8 mouse cellular contexts compared by ENCODE assay signal in genomic region chr2:27771936-27772335, GRCm38 (mm10).
DNase-seq lines count a peak whose midpoint lies in the region; ATAC-seq and TF ChIP-seq lines count a peak whose summit lies in the region.

No protein-coding gene starts in this region.

- TF ChIP-seq EP300 in lung, postnatal 0 days (IDR thresholded peaks at IDR 0.05) = no peak

- WGBS in embryonic facial prominence, embryonic 10.5 days = 34% methylated on average over 7 of the region's 7 CpGs
- WGBS in heart, embryonic 14.5 days = 21% methylated on average over 7 of the region's 7 CpGs
- WGBS in lung, postnatal 0 days = 23% methylated on average over 7 of the region's 7 CpGs

- peaks cover 17% of the 10 kb centered on the region; the same call in 1 of the 2 replicates for H3K27me3 ChIP-seq in E14TG2a.4 (ENCODE audit: insufficient read depth, low read length)
- no peaks in the 10 kb centered on the region for H3K27me3 ChIP-seq in embryonic facial prominence, embryonic 10.5 days (replicated peaks; ENCODE audit: low read depth, poor library complexity, severe bottlenecking)
- no peaks in the 10 kb centered on the region for H3K27me3 ChIP-seq in heart, embryonic 14.5 days (ENCODE audit: control insufficient read depth, insufficient read depth, low read length)
- H3K27me3 ChIP-seq in lung, postnatal 0 days (replicated peaks; ENCODE audit: insufficient read depth, low read length) = no peaks in the 10 kb centered on the region

- H3K27ac ChIP-seq in embryonic facial prominence, embryonic 10.5 days (replicated peaks) = 0 out of 2 replicates have a peak overlapping the region, but pooled peaks have one; percentile 40
- H3K27ac ChIP-seq in heart, embryonic 14.5 days (replicated peaks in 1 of 2; ENCODE audit: control insufficient read depth in 1 of 2, insufficient read depth in 1 of 2, low read depth in 2 of 2, low read length in 2 of 2) = no peak overlapping the region; a peak in 1 of 4 replicates
- no peak overlapping the region for H3K27ac ChIP-seq in lung, postnatal 0 days (ENCODE audit: low read length)

- no peak overlapping the region for H3K4me3 ChIP-seq in E14TG2a.4 (replicated peaks; ENCODE audit: low read length)
- no peak overlapping the region for H3K4me3 ChIP-seq in embryonic facial prominence, embryonic 10.5 days
- no peak overlapping the region for H3K4me3 ChIP-seq in heart, embryonic 14.5 days (ENCODE audit: control insufficient read depth in 1 of 2, insufficient read depth in 1 of 2, low read depth in 1 of 2, low read length in 2 of 2)
- H3K4me3 ChIP-seq in lung, postnatal 0 days (ENCODE audit: low read depth, low read length) = no peak overlapping the region

- H3K4me1 ChIP-seq in E14TG2a.4 (replicated peaks; ENCODE audit: low read depth, low read length) = peaks cover 16% of the 10 kb centered on the region; the same call in 1 of the 2 replicates
- peaks cover 75% of the 10 kb centered on the region for H3K4me1 ChIP-seq in embryonic facial prominence, embryonic 10.5 days
- H3K4me1 ChIP-seq in heart, embryonic 14.5 days (ENCODE audit: control insufficient read depth in 2 of 2, insufficient read depth in 2 of 2, low read length in 2 of 2) = peaks cover 16 to 17% of the 10 kb centered on the region in 2 experiments; a peak in 3 of 4 replicates
- 0 out of 2 replicates have a peak, but pooled peaks cover 7% of the 10 kb centered on the region for H3K4me1 ChIP-seq in lung, postnatal 0 days (ENCODE audit: insufficient read depth, low read depth, low read length)

- H3K9ac ChIP-seq in heart, embryonic 14.5 days (ENCODE audit: low read length) = no peak overlapping the region
- H3K9ac ChIP-seq in lung, postnatal 0 days (replicated peaks; ENCODE audit: low read depth) = no peak overlapping the region

- no peaks in the 10 kb centered on the region for H3K9me3 ChIP-seq in E14TG2a.4 (ENCODE audit: low read length)
- H3K9me3 ChIP-seq in embryonic facial prominence, embryonic 10.5 days = no peaks in the 10 kb centered on the region
- no peaks in the 10 kb centered on the region for H3K9me3 ChIP-seq in heart, embryonic 14.5 days (ENCODE audit: control insufficient read depth, low read length)
- H3K9me3 ChIP-seq in lung, postnatal 0 days (ENCODE audit: low read length) = no peaks in the 10 kb centered on the region

- DNase-seq in adrenal gland, postnatal 14 days = peak; percentile 93
- DNase-seq in embryonic facial prominence, embryonic 10.5 days (ENCODE audit: low spot score) = peak; percentile 88
- peak; percentile 95 for DNase-seq in kidney, postnatal 4 days
- DNase-seq in lung, postnatal 0 days (ENCODE audit: low spot score) = peak; percentile 97
- peak; percentile 79 to 82 for DNase-seq in right cerebral cortex, adult 2 months (ENCODE audit: low spot score in 2 of 2)
- peak; percentile 90 for DNase-seq in urinary bladder, postnatal 25 days (ENCODE audit: low spot score)

- 0 out of 2 replicates have a peak, but pooled peaks have one; percentile 10 for ATAC-seq in heart, embryonic 14.5 days (ENCODE audit: insufficient number of reproducible peaks, insufficient read depth, low FRiP score, low read depth)
- peak; percentile 57 for ATAC-seq in lung, postnatal 0 days

- TF ChIP-seq CTCF in E14TG2a.4 (conservative IDR thresholded peaks at IDR 0.05; ENCODE audit: low read length) = peak; percentile 89
- TF ChIP-seq CTCF in lung, postnatal 0 days (IDR thresholded peaks at IDR 0.05) = peak; percentile 99

- no peak overlapping the region for H3K4me2 ChIP-seq in heart, embryonic 14.5 days (ENCODE audit: low read length)
- no peak overlapping the region for H3K4me2 ChIP-seq in lung, postnatal 0 days (replicated peaks; ENCODE audit: low read depth, low read length)

- H3K36me3 ChIP-seq in E14TG2a.4 (ENCODE audit: insufficient read depth, low read length) = no peaks in the 10 kb centered on the region
- no peaks in the 10 kb centered on the region for H3K36me3 ChIP-seq in embryonic facial prominence, embryonic 10.5 days (replicated peaks)
- H3K36me3 ChIP-seq in heart, embryonic 14.5 days (ENCODE audit: control insufficient read depth, insufficient read depth, low read length) = no peaks in the 10 kb centered on the region
- no peaks in the 10 kb centered on the region for H3K36me3 ChIP-seq in lung, postnatal 0 days (ENCODE audit: insufficient read depth, low read length)
